In genomic region chr2:166448161-166448560, GRCm38 (mm10) we compare ENCODE assay signal across 7 mouse cellular contexts.
DNase-seq lines count a peak whose midpoint lies in the region; ATAC-seq and TF ChIP-seq lines count a peak whose summit lies in the region.

No protein-coding gene starts in this region.

- H3K9ac ChIP-seq in neural tube, embryonic 15.5 days (replicated peaks): no peak overlapping the region

- ATAC-seq in neural tube, embryonic 15.5 days (ENCODE audit: low FRiP score): no peak
- ATAC-seq in activated CD4-positive, CD25-positive, alpha-beta regulatory T cell, adult 4 months: no peak

- no peaks in the 10 kb centered on the region for H3K27me3 ChIP-seq in spleen, adult 2 months (ENCODE audit: control insufficient read depth, insufficient read depth, low read length)
- no peaks in the 10 kb centered on the region for H3K27me3 ChIP-seq in kidney, adult 2 months (replicated peaks; ENCODE audit: control insufficient read depth, insufficient read depth, low read length)
- H3K27me3 ChIP-seq in neural tube, embryonic 15.5 days (replicated peaks): no peaks in the 10 kb centered on the region; the same call in 1 of the 2 replicates

- no peak overlapping the region for H3K4me2 ChIP-seq in neural tube, embryonic 15.5 days

- no peak for TF ChIP-seq POLR2A in spleen, adult 2 months (IDR thresholded peaks at IDR 0.05; ENCODE audit: low read depth, low read length)
- TF ChIP-seq POLR2A in kidney, adult 2 months (IDR thresholded peaks at IDR 0.05; ENCODE audit: low read depth, low read length): no peak

- H3K27ac ChIP-seq in spleen, adult 2 months (ENCODE audit: insufficient read depth, low read length): peak overlapping the region; percentile 28
- H3K27ac ChIP-seq in kidney, adult 2 months (ENCODE audit: insufficient read depth, low read depth, low read length): no peak overlapping the region
- peak overlapping the region; percentile 65 for H3K27ac ChIP-seq in neural tube, embryonic 15.5 days (replicated peaks)

- no peaks in the 10 kb centered on the region for H3K9me3 ChIP-seq in neural tube, embryonic 15.5 days (replicated peaks)

- no peak for DNase-seq in spleen, adult 2 months (ENCODE audit: low read depth in 1 of 2, low spot score in 2 of 2)
- no peak for DNase-seq in spleen, postnatal 10 days (ENCODE audit: low spot score in 2 of 2)
- DNase-seq in cerebellum, adult 11-12 months: peak; percentile 30
- DNase-seq in gastrocnemius, postnatal 10 days: peak; percentile 51
- peak; percentile 95 for DNase-seq in kidney, adult 2 months

- WGBS in spleen, adult 2 months: 67% methylated on average over 11 of the region's 11 CpGs
- 15% methylated on average over 11 of the region's 11 CpGs for WGBS in kidney, adult 2 months
- 35% methylated on average over 11 of the region's 11 CpGs for WGBS in neural tube, embryonic 15.5 days

- peaks cover 31% of the 10 kb centered on the region; the same call in 1 of the 2 replicates for H3K4me1 ChIP-seq in spleen, adult 2 months (ENCODE audit: control insufficient read depth, insufficient read depth, insufficient read length)
- H3K4me1 ChIP-seq in kidney, adult 2 months (ENCODE audit: control insufficient read depth, insufficient read depth, low read length): peaks cover 13% of the 10 kb centered on the region
- H3K4me1 ChIP-seq in neural tube, embryonic 15.5 days: peaks cover 61% of the 10 kb centered on the region

- TF ChIP-seq CTCF in spleen, adult 2 months (IDR thresholded peaks at IDR 0.05; ENCODE audit: extremely low read depth, insufficient read depth, insufficient read length, insufficient replicate concordance): no peak
- TF ChIP-seq CTCF in kidney, adult 2 months (conservative IDR thresholded peaks at IDR 0.05; ENCODE audit: insufficient read depth, insufficient read length, low read depth, low read length): no peak

- H3K4me3 ChIP-seq in spleen, adult 2 months (ENCODE audit: extremely low read depth, insufficient read depth, insufficient read length): no peak overlapping the region
- no peak overlapping the region for H3K4me3 ChIP-seq in kidney, adult 2 months (ENCODE audit: insufficient read depth, low read depth, low read length)
- H3K4me3 ChIP-seq in neural tube, embryonic 15.5 days (replicated peaks): no peak overlapping the region

- H3K36me3 ChIP-seq in spleen, adult 2 months (ENCODE audit: control insufficient read depth, insufficient read depth, low read length): no peaks in the 10 kb centered on the region
- H3K36me3 ChIP-seq in kidney, adult 2 months (ENCODE audit: control insufficient read depth, insufficient read depth, low read length): no peaks in the 10 kb centered on the region
- no peaks in the 10 kb centered on the region for H3K36me3 ChIP-seq in neural tube, embryonic 15.5 days

Comparison
In these comparisons a context has a peak if more than half of its experiments do, and no peak if none do; other contexts are left out.
1. DNase-seq: peak in cerebellum, adult 11-12 months (single experiment), gastrocnemius, postnatal 10 days (single experiment) and kidney, adult 2 months (single experiment); none in spleen, adult 2 months (0 of 2) and spleen, postnatal 10 days (0 of 2).